Mouse (Mus musculus): ENCODE data around the gene Tent4a.
"Not testable (repeated sequence)": the region's sequence is repeated elsewhere in the genome, so short reads cannot be mapped to it uniquely, and the experiment has no call there.

Gene Tent4a

GRCm38 (mm10) chr13:69534334-69534653 is at the start of gene Tent4a:
TSS of gene Tent4a (minus strand) at chr13:69534617.
- no peak for DNase-seq

- DNase-seq, result no peak
Measured at GRCm38 (mm10) chr13:69583591-69583990, 49.2 kb upstream of the Tent4a start.

GRCm38 (mm10) chr13:69582411-69582810 is 48.0 kb upstream of the Tent4a start:
- no peak for DNase-seq

GRCm38 (mm10) chr13:69577181-69577834 is 42.9 kb upstream of the Tent4a start:
- no peak for DNase-seq

GRCm38 (mm10) chr13:69576676-69577075 is 42.3 kb upstream of the Tent4a start:
- DNase-seq, result peak; percentile 27

- no peak for DNase-seq
Measured at GRCm38 (mm10) chr13:69572594-69572993, 38.2 kb upstream of the Tent4a start.

- DNase-seq, result no peak
Measured at GRCm38 (mm10) chr13:69569201-69569600, 34.8 kb upstream of the Tent4a start.

GRCm38 (mm10) chr13:69565401-69565800 is 31.0 kb upstream of the Tent4a start:
- DNase-seq, result not testable (repeated sequence)

- no peak for DNase-seq
Measured at GRCm38 (mm10) chr13:69564573-69564972, 30.2 kb upstream of the Tent4a start.

- no peak for DNase-seq
Measured at GRCm38 (mm10) chr13:69563905-69564304, 29.5 kb upstream of the Tent4a start.

- no peak for DNase-seq
Measured at GRCm38 (mm10) chr13:69562654-69563574, 28.5 kb upstream of the Tent4a start.

GRCm38 (mm10) chr13:69562004-69562403 is 27.6 kb upstream of the Tent4a start:
- no peak for DNase-seq

- DNase-seq, result no peak
Measured at GRCm38 (mm10) chr13:69559291-69559961, 25.0 kb upstream of the Tent4a start.

GRCm38 (mm10) chr13:69558098-69558660 is 23.8 kb upstream of the Tent4a start:
- peak; percentile 53 for DNase-seq

- DNase-seq, result no peak
Measured at GRCm38 (mm10) chr13:69556728-69557127, 22.3 kb upstream of the Tent4a start.

- DNase-seq, result no peak
Measured at GRCm38 (mm10) chr13:69555957-69556482, 21.6 kb upstream of the Tent4a start.

GRCm38 (mm10) chr13:69555045-69555444 is 20.6 kb upstream of the Tent4a start:
- DNase-seq, result no peak

- DNase-seq, result no peak
Measured at GRCm38 (mm10) chr13:69554255-69554654, 19.8 kb upstream of the Tent4a start.

GRCm38 (mm10) chr13:69553024-69553423 is 18.6 kb upstream of the Tent4a start:
- DNase-seq, result no peak

GRCm38 (mm10) chr13:69550831-69551230 is 16.4 kb upstream of the Tent4a start:
- DNase-seq, result no peak

- no peak for DNase-seq
Measured at GRCm38 (mm10) chr13:69549980-69550379, 15.6 kb upstream of the Tent4a start.

GRCm38 (mm10) chr13:69547488-69548180 is 13.2 kb upstream of the Tent4a start:
- DNase-seq, result no peak
